Mouse (Mus musculus) stomach, postnatal 0 days (tissue): ENCODE results near the gene Foxp1. TPM values are rescaled to one million over a fixed set of nuclear protein-coding genes. Genes with fewer than 3 reads are reported as not detected.

ENCODE experiments used
- ATAC-seq: fragments of 200-750 bp; cut with Nextera tagmentation; 2 replicates; pipeline ENCODE4 v1.8.0; 2017; ENCODE audit not compliant: low FRiP score, low TSS enrichment
- DNase-seq: peaks from one replicate; pipeline ENCODE4 v3.0.0-alpha.2; 2016; ENCODE audit warnings: low spot score
- H3K27ac ChIP-seq: fragments of 300-500 bp; sonication (generic); replicated peaks from 2 replicates; pipeline ENCODE4 v1.5.1; 2014; ENCODE audit warnings: mild to moderate bottlenecking, control low read depth
- H3K27me3 ChIP-seq: fragments of 300-500 bp; sonication (generic); 2 replicates; pipeline ENCODE4 v1.6.1; 2014; ENCODE audit warnings: low read length; ENCODE audit not compliant: control insufficient read depth, insufficient read depth
- H3K36me3 ChIP-seq: fragments of 300-500 bp; sonication (generic); 2 replicates; pipeline ENCODE4 v1.6.1; 2014; ENCODE audit warnings: low read length, mixed read lengths; ENCODE audit not compliant: control insufficient read depth, insufficient read depth
- H3K4me1 ChIP-seq: fragments of 300-500 bp; sonication (generic); replicated peaks from 2 replicates; pipeline ENCODE4 v1.6.1; 2014; ENCODE audit warnings: antibody characterized with exemption; ENCODE audit not compliant: control insufficient read depth, insufficient read depth
- H3K4me2 ChIP-seq: fragments of 300-500 bp; sonication (generic); replicated peaks from 2 replicates; pipeline ENCODE4 v1.6.1; 2014; ENCODE audit warnings: low read depth, mild to moderate bottlenecking, control low read depth, moderate library complexity
- H3K4me3 ChIP-seq: fragments of 300-500 bp; sonication (generic); 2 replicates; pipeline ENCODE4 v1.5.1; 2014; ENCODE audit warnings: low read depth, low read length, control low read depth
- H3K9ac ChIP-seq: fragments of 300-500 bp; sonication (generic); 2 replicates; pipeline ENCODE4 v1.6.1; 2014; ENCODE audit warnings: mild to moderate bottlenecking, low read length, control low read depth, mixed read lengths
- H3K9me3 ChIP-seq: fragments of 300-500 bp; sonication (generic); 2 replicates; pipeline ENCODE4 v1.6.1; 2016; ENCODE audit warnings: low read length; ENCODE audit not compliant: control insufficient read depth
- CTCF ChIP-seq: IDR thresholded peaks from 2 replicates; pipeline ENCODE4 v1.5.1; 2016; ENCODE audit warnings: antibody characterized with exemption, low read depth, mild to moderate bottlenecking, moderate library complexity
- EP300 ChIP-seq: optimal IDR thresholded peaks from 2 replicates; pipeline ENCODE3; 2016; ENCODE audit warnings: antibody characterized with exemption
- WGBS: fragments of 180-500 bp; shearing (Covaris S2); extraction: QIAGEN DNeasy Blood & Tissue Kit; methylation state at CpG from one replicate; pipeline ENCODE4 v1.1.7; 2014; 5-methylcytosine and 5-hydroxymethylcytosine counted together
- microRNA-seq: library from miRNA; unstranded; fragments of <30 nt; microRNA quantifications from one replicate; pipeline ENCODE4, GENCODE M21; 2016
- polyA plus RNA-seq: library from polyadenylated mRNA; unstranded; fragments of >200 nt; fragmentation: Nextera tagmentation; extraction: Ambion mirVana; gene quantifications from 2 replicates; pipeline ENCODE4 v1.2.1, GENCODE M21; 2015

Foxp1 gene
- polyA plus RNA-seq, 1 experiment from 2014 or later: 68.9 TPM

DNA sequence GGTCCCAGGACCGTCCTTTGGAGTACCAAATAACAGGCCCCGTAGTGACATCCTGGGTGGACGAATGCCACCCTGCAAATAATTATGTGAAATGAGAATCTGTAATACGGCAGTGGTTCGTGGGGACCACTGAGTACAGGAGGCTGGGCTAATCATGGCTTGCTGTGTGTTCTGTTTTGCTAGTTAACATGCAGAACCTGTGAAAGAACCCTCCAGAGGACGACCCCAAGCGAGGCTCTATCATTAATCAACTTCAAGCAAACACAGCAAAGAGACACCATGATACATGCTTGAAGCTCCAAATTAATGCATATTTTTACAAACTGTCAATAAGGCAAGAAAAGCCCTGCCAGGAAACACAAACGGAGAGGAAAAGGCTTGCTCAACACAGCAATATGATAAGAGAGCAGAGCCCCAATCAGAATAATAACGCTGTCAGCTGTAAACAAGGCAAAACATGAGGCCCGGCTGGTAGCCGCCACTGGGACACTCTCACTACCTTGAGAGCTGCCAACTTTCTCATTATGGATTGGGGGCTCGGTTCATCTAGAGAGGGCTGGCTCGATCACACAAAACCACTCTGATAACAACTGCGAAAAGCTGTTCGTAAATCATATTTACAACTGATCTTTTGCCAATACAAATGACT, 591.7 kb downstream of the Foxp1 start:
- DNase-seq: no peak
- WGBS: 83% methylated on average over 15 of the region's 15 CpGs
- H3K4me2 ChIP-seq: no peak overlapping the region
- no peaks in the 10 kb centered on the region for H3K9me3 ChIP-seq
- ATAC-seq: no peak
- H3K9ac ChIP-seq: no peak overlapping the region
- no peak overlapping the region for H3K27ac ChIP-seq
- H3K4me3 ChIP-seq: no peak overlapping the region
- no peak for TF ChIP-seq EP300
- TF ChIP-seq CTCF: no peak
- peaks cover 19% of the 10 kb centered on the region for H3K36me3 ChIP-seq
- H3K27me3 ChIP-seq: no peaks in the 10 kb centered on the region
- H3K4me1 ChIP-seq: no peaks in the 10 kb centered on the region

DNA sequence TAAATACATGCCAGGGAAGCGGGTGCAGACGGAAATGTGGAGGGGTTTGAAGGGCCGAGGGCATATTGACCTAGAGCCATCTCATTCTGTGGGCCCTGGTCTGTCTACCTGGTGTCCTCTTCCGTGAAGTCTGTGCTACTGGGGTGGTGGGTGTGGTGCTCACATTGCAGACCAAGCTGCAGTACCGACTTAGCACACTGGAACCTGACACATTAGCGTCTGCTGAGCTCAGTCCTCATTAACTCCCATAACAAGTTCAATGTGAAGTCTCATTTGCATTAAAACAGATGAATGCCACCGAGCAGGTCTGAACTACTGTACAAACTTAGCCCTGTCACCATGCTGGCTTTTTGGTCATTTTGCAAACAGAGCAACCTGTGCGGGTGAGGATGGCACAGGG, 594.2 kb downstream of the Foxp1 start:
- no peaks in the 10 kb centered on the region for H3K4me1 ChIP-seq

DNA sequence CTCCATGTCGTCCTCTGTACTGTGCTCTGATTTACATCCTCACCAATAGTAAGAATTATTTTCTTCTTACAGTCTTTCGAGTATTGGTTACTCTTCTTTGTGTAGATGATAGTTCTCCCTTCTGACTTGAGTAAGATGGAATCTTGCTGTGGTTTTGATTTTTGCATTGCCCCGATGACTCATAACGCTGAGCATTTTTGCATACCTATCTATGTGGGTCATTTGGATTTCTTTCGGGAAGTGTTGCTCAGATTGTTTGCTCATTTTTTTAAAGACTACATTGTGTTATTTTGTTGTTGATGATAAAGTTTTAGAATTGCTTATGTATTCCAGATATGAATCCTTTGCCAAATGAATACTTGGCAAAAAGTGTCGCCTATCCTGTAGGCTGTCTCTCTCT, 621.3 kb downstream of the Foxp1 start:
- no peak overlapping the region for H3K9ac ChIP-seq
- DNase-seq: no peak
- H3K9me3 ChIP-seq: no peaks in the 10 kb centered on the region
- WGBS: 79% methylated on average over 6 of the region's 6 CpGs
- H3K27me3 ChIP-seq: no peaks in the 10 kb centered on the region
- no peak overlapping the region for H3K4me3 ChIP-seq
- TF ChIP-seq CTCF (no peak), EP300 (no peak)
- H3K4me2 ChIP-seq: no peak overlapping the region
- H3K36me3 ChIP-seq: no peaks in the 10 kb centered on the region
- H3K4me1 ChIP-seq: no peaks in the 10 kb centered on the region
- no peak for ATAC-seq
- H3K27ac ChIP-seq: no peak overlapping the region

More for the DNA sequence above, 594.2 kb downstream of the Foxp1 start:
- DNase-seq: no peak
- H3K9ac ChIP-seq: no peak overlapping the region
- no peak overlapping the region for H3K27ac ChIP-seq
- no peaks in the 10 kb centered on the region for H3K9me3 ChIP-seq
- peaks cover 14% of the 10 kb centered on the region for H3K36me3 ChIP-seq
- H3K27me3 ChIP-seq: no peaks in the 10 kb centered on the region
- 69% methylated on average over 8 of the region's 8 CpGs for WGBS
- TF ChIP-seq EP300 (no peak), CTCF (0 out of 2 replicates have a peak, but pooled peaks have one; percentile 14)
- no peak overlapping the region for H3K4me3 ChIP-seq
- no peak overlapping the region for H3K4me2 ChIP-seq
- ATAC-seq: no peak

GRCm38 (mm10) chr6:98878208-98878607, 644.3 kb downstream of the Foxp1 start:
- Histone ChIP-seq H3K9me3 (no peaks in the 10 kb centered on the region), H3K4me2 (no peak overlapping the region), H3K27ac (no peak overlapping the region), H3K4me3 (no peak overlapping the region), H3K4me1 (no peaks in the 10 kb centered on the region; the same call in 1 of the 2 replicates), H3K9ac (no peak overlapping the region), H3K36me3 (no peaks in the 10 kb centered on the region), H3K27me3 (no peaks in the 10 kb centered on the region)
- no peak for DNase-seq
- WGBS: 71% methylated on average over 1 of the region's 1 CpGs
- TF ChIP-seq EP300 (no peak), CTCF (no peak)
- no peak for ATAC-seq

- Histone ChIP-seq H3K9ac (no peak overlapping the region), H3K4me3 (no peak overlapping the region), H3K27me3 (no peaks in the 10 kb centered on the region), H3K4me1 (no peaks in the 10 kb centered on the region; the same call in 1 of the 2 replicates), H3K4me2 (no peak overlapping the region), H3K9me3 (no peaks in the 10 kb centered on the region), H3K27ac (no peak overlapping the region), H3K36me3 (no peaks in the 10 kb centered on the region)
- ATAC-seq: no peak
- TF ChIP-seq CTCF (no peak), EP300 (no peak)
- 55% methylated on average over 2 of the region's 2 CpGs for WGBS
- no peak for DNase-seq
Observed at GRCm38 (mm10) chr6:98876401-98876800, 646.1 kb downstream of the Foxp1 start.

Small RNA genes within 50 kb of the gene (microRNA-seq; reads per million reads assigned to microRNA genes)
- not detected for gene Gm22328
- gene Gm49348: not detected

Other genes with a start within 250 kb of the Foxp1 start
- gene Eif4e3, start 144.1 kb upstream of the Foxp1 start, polyA plus RNA-seq: 7.8 and 8.3 TPM in 2 replicates
- 1.4 and 1.8 TPM in 2 replicates for gene Gm20696, start 144.1 kb upstream of the Foxp1 start, polyA plus RNA-seq
- 2.5 and 2.9 TPM in 2 replicates for gene Gpr27, start 170.0 kb upstream of the Foxp1 start, polyA plus RNA-seq
- gene Prok2, start 203.7 kb upstream of the Foxp1 start, polyA plus RNA-seq: 0.15 TPM in 1 of 2 replicates, not detected in the other